Comparison of ENCODE assay signal across 8 mouse cellular contexts in the genomic region with DNA sequence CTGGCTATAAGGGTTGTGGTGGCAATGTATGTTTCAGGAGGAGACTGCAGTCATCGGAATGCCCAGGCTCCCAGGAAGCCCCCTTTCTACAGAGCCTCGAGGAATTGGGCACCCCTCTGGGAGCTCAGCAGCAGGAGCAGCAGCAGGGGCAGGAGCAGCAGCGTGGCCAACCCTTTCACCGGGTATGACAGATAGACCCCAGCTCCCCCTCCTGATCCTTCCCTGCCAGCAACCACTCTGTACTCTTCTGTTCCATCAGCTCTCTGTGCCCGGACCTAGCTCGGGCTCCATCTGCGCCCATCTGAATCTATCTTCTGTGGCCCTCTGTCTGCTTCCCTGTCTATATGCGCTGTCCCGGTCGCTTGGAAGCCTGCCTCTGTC. TPM values are rescaled to one million over a fixed set of nuclear protein-coding genes. Genes with fewer than 3 reads are reported as not detected.
DNase-seq lines count a peak whose midpoint lies in the region; ATAC-seq and TF ChIP-seq lines count a peak whose summit lies in the region.

No protein-coding gene starts in this region.

- no peaks in the 10 kb centered on the region for H3K36me3 ChIP-seq in limb, embryonic 10.5 days
- H3K36me3 ChIP-seq in neural tube, embryonic 15.5 days, result no peaks in the 10 kb centered on the region

- WGBS in lung, adult 2 months, result 29% methylated on average over 10 of the region's 10 CpGs
- WGBS in limb, embryonic 10.5 days, result 33% methylated on average over 10 of the region's 10 CpGs
- 21% methylated on average over 10 of the region's 10 CpGs for WGBS in neural tube, embryonic 15.5 days

- TF ChIP-seq POLR2A in lung, adult 2 months (IDR thresholded peaks at IDR 0.05; ENCODE audit: borderline replicate concordance, extremely low read depth, low read depth, low read length), result no peak

- TF ChIP-seq CTCF in lung, adult 2 months (IDR thresholded peaks at IDR 0.05; ENCODE audit: insufficient read depth, low read length), result no peak

- peaks cover 3% of the 10 kb centered on the region; the same call in 1 of the 2 replicates for H3K4me1 ChIP-seq in lung, adult 2 months (ENCODE audit: control insufficient read depth, insufficient read depth, low read length)
- peaks cover 29% of the 10 kb centered on the region for H3K4me1 ChIP-seq in limb, embryonic 10.5 days
- peaks cover 13% of the 10 kb centered on the region for H3K4me1 ChIP-seq in neural tube, embryonic 15.5 days

- peak overlapping the region; percentile 75 for H3K27ac ChIP-seq in limb, embryonic 10.5 days
- no peak overlapping the region for H3K27ac ChIP-seq in neural tube, embryonic 15.5 days (replicated peaks)

- DNase-seq in lung, adult 2 months, result no peak
- no peak for DNase-seq in lung, postnatal 10 days
- no peak for DNase-seq in limb, embryonic 10.5 days (ENCODE audit: low spot score)
- DNase-seq in left cerebral cortex, adult 9 months (ENCODE audit: low spot score in 2 of 2), result no peak
- no peak for DNase-seq in gastrocnemius, adult 18-20 months (ENCODE audit: low spot score)
- DNase-seq in kidney, postnatal 10 days, result no peak

- peak overlapping the region; percentile 61 for H3K4me2 ChIP-seq in neural tube, embryonic 15.5 days

- H3K9ac ChIP-seq in neural tube, embryonic 15.5 days (replicated peaks), result no peak overlapping the region; the same call in 1 of the 2 replicates

- H3K4me3 ChIP-seq in lung, adult 2 months (replicated peaks; ENCODE audit: extremely low read depth, low read depth, low read length), result peak overlapping the region; percentile 34
- H3K4me3 ChIP-seq in limb, embryonic 10.5 days, result peak overlapping the region; percentile 50
- H3K4me3 ChIP-seq in neural tube, embryonic 15.5 days (replicated peaks), result peak overlapping the region; percentile 25

- H3K9me3 ChIP-seq in limb, embryonic 10.5 days (replicated peaks), result no peaks in the 10 kb centered on the region
- no peaks in the 10 kb centered on the region for H3K9me3 ChIP-seq in neural tube, embryonic 15.5 days (replicated peaks)

- H3K27me3 ChIP-seq in limb, embryonic 10.5 days (ENCODE audit: low read depth, poor library complexity, severe bottlenecking), result no peaks in the 10 kb centered on the region
- no peaks in the 10 kb centered on the region for H3K27me3 ChIP-seq in neural tube, embryonic 15.5 days (replicated peaks)

- ATAC-seq in erythroblast, adult 5-6 weeks (replicated peaks; ENCODE audit: low FRiP score, poor library complexity, severe bottlenecking), result peak; percentile 31
- ATAC-seq in neural tube, embryonic 15.5 days (ENCODE audit: low FRiP score), result peak; percentile 29; the same call in 1 of the 2 replicates

RNA-seq across cellular contexts. Expression of a gene that starts 2.0 kb away (rescaled TPM):
- 186 and 233 TPM in 2 replicates for polyA plus RNA-seq in lung, adult 2 months (2012; rRNA removed)
- total RNA-seq in erythroblast, adult 5-6 weeks (2015; ENCODE audit: low replicate concordance), result 15.2 and 20.5 TPM in 2 replicates
- total RNA-seq in erythroblast, adult 5-6 weeks (2017; ENCODE audit: low replicate concordance), result 16.7 and 18.1 TPM in 2 replicates
- polyA plus RNA-seq in limb, embryonic 10.5 days (2016; fragmentation: Nextera tagmentation; extraction: Ambion mirVana), result 103 and 119 TPM in 2 replicates
- 97.4 and 104 TPM in 2 replicates for polyA plus RNA-seq in neural tube, embryonic 15.5 days (2015; fragmentation: Nextera tagmentation; extraction: Ambion mirVana)
- 10 to 100 TPM; 11.5 to 20.0 TPM for total RNA-seq in gastrocnemius, adult 18-20 months (2021)

RNA-seq across cellular contexts. Expression of a gene that starts 32.1 kb away (rescaled TPM):
- polyA plus RNA-seq in lung, adult 2 months (2012; rRNA removed), result 139 and 188 TPM in 2 replicates
- 80.3 and 91.8 TPM in 2 replicates for total RNA-seq in erythroblast, adult 5-6 weeks (2015; ENCODE audit: low replicate concordance)
- total RNA-seq in erythroblast, adult 5-6 weeks (2017; ENCODE audit: low replicate concordance), result 24.3 and 35.9 TPM in 2 replicates
- polyA plus RNA-seq in limb, embryonic 10.5 days (2016; fragmentation: Nextera tagmentation; extraction: Ambion mirVana), result 199 and 202 TPM in 2 replicates
- 157 and 175 TPM in 2 replicates for polyA plus RNA-seq in neural tube, embryonic 15.5 days (2015; fragmentation: Nextera tagmentation; extraction: Ambion mirVana)
- total RNA-seq in gastrocnemius, adult 18-20 months (2021), result 10 to 100 TPM; 40.4 to 44.2 TPM

RNA-seq across cellular contexts. Expression of a gene that starts 45.2 kb away (rescaled TPM):
- 0.41 and 0.76 TPM in 2 replicates for polyA plus RNA-seq in lung, adult 2 months (2012; rRNA removed)
- total RNA-seq in erythroblast, adult 5-6 weeks (2015; ENCODE audit: low replicate concordance), result not detected in 2 replicates
- total RNA-seq in erythroblast, adult 5-6 weeks (2017; ENCODE audit: low replicate concordance), result not detected in 2 replicates
- not detected in 2 replicates for polyA plus RNA-seq in limb, embryonic 10.5 days (2016; fragmentation: Nextera tagmentation; extraction: Ambion mirVana)
- not detected in 2 replicates for polyA plus RNA-seq in neural tube, embryonic 15.5 days (2015; fragmentation: Nextera tagmentation; extraction: Ambion mirVana)
- total RNA-seq in gastrocnemius, adult 18-20 months (2021), result not detected

RNA-seq across cellular contexts. Expression of a gene that starts 54.2 kb away (rescaled TPM):
- 47.0 and 52.6 TPM in 2 replicates for polyA plus RNA-seq in lung, adult 2 months (2012; rRNA removed)
- 5.4 and 7.9 TPM in 2 replicates for total RNA-seq in erythroblast, adult 5-6 weeks (2015; ENCODE audit: low replicate concordance)
- total RNA-seq in erythroblast, adult 5-6 weeks (2017; ENCODE audit: low replicate concordance), result 5.7 and 10.0 TPM in 2 replicates
- 78.8 and 79.5 TPM in 2 replicates for polyA plus RNA-seq in limb, embryonic 10.5 days (2016; fragmentation: Nextera tagmentation; extraction: Ambion mirVana)
- 39.2 and 40.1 TPM in 2 replicates for polyA plus RNA-seq in neural tube, embryonic 15.5 days (2015; fragmentation: Nextera tagmentation; extraction: Ambion mirVana)
- 10 to 100 TPM; 86.3 to 89.9 TPM for total RNA-seq in gastrocnemius, adult 18-20 months (2021)

RNA-seq across cellular contexts. Expression of a gene that starts 54.9 kb away (rescaled TPM):
- 116 and 135 TPM in 2 replicates for polyA plus RNA-seq in lung, adult 2 months (2012; rRNA removed)
- 4.2 and 8.6 TPM in 2 replicates for total RNA-seq in erythroblast, adult 5-6 weeks (2015; ENCODE audit: low replicate concordance)
- total RNA-seq in erythroblast, adult 5-6 weeks (2017; ENCODE audit: low replicate concordance), result 14.3 and 15.8 TPM in 2 replicates
- polyA plus RNA-seq in limb, embryonic 10.5 days (2016; fragmentation: Nextera tagmentation; extraction: Ambion mirVana), result 151 and 159 TPM in 2 replicates
- polyA plus RNA-seq in neural tube, embryonic 15.5 days (2015; fragmentation: Nextera tagmentation; extraction: Ambion mirVana), result 189 and 193 TPM in 2 replicates
- 10 to 100 TPM; 90.8 to 95.9 TPM for total RNA-seq in gastrocnemius, adult 18-20 months (2021)
